Comparison of ENCODE assay signal across 20 mouse cellular contexts in genomic region chr11:53956636-53957035, GRCm38 (mm10).
"Had no signal": no experiment of that assay in that cellular context is flagged by ENCODE, and none has a peak within 500 bp of the region (broad histone marks: within the 10 kb centered on the region; RNA-seq: fewer than 3 reads in every experiment).

No protein-coding gene starts in this region.

- ATAC-seq: liver, embryonic 12.5 days; midbrain, embryonic 15.5 days had no signal

- H3K9me3 ChIP-seq: limb, embryonic 10.5 days; limb, embryonic 13.5 days; liver, embryonic 12.5 days; liver, embryonic 15.5 days; lung, embryonic 15.5 days; midbrain, embryonic 12.5 days; midbrain, embryonic 15.5 days; neural tube, embryonic 12.5 days; neural tube, embryonic 15.5 days had no signal

- H3K36me3 ChIP-seq: limb, embryonic 10.5 days; limb, embryonic 13.5 days; liver, embryonic 12.5 days; liver, embryonic 15.5 days; lung, embryonic 15.5 days; midbrain, embryonic 12.5 days; midbrain, embryonic 15.5 days; neural tube, embryonic 12.5 days; neural tube, embryonic 15.5 days had no signal

- DNase-seq: kidney, adult 8-10 months; kidney, postnatal 25 days; layer of hippocampus, adult 9-11 months; liver; lung, adult 18-20 months; lung, postnatal 10 days; lung, postnatal 4 days; retina, postnatal 1 day; thymus, postnatal 25 days had no signal

- H3K9ac ChIP-seq: limb, embryonic 13.5 days; liver, embryonic 12.5 days; liver, embryonic 15.5 days; lung, embryonic 15.5 days; midbrain, embryonic 12.5 days; midbrain, embryonic 15.5 days; neural tube, embryonic 12.5 days; neural tube, embryonic 15.5 days had no signal

- H3K27me3 ChIP-seq: limb, embryonic 13.5 days; liver, embryonic 12.5 days; liver, embryonic 15.5 days; lung, embryonic 15.5 days; midbrain, embryonic 12.5 days; midbrain, embryonic 15.5 days; neural tube, embryonic 12.5 days; neural tube, embryonic 15.5 days had no signal

- H3K4me1 ChIP-seq: limb, embryonic 10.5 days; limb, embryonic 13.5 days; liver, embryonic 12.5 days; liver, embryonic 15.5 days; lung, embryonic 15.5 days; midbrain, embryonic 12.5 days; midbrain, embryonic 15.5 days; neural tube, embryonic 12.5 days; neural tube, embryonic 15.5 days had no signal

- H3K4me3 ChIP-seq: layer of hippocampus, adult 2 months; limb, embryonic 10.5 days; limb, embryonic 13.5 days; liver, embryonic 12.5 days; liver, embryonic 15.5 days; lung, embryonic 15.5 days; midbrain, embryonic 12.5 days; midbrain, embryonic 15.5 days; neural tube, embryonic 12.5 days; neural tube, embryonic 15.5 days had no signal

- H3K27ac ChIP-seq: kidney, postnatal 0 days; layer of hippocampus, adult 2 months; limb, embryonic 10.5 days; limb, embryonic 13.5 days; liver, embryonic 12.5 days; liver, embryonic 15.5 days; lung, embryonic 15.5 days; midbrain, embryonic 12.5 days; midbrain, embryonic 15.5 days; neural tube, embryonic 12.5 days; neural tube, embryonic 15.5 days had no signal
